Mouse (Mus musculus): Measurements from ENCODE around the gene Rbm15.

- no peak for TF ChIP-seq POLR2A (IDR thresholded peaks at IDR 0.05; ENCODE audit: low read depth, low read length)
- TF ChIP-seq CTCF (IDR thresholded peaks at IDR 0.05; ENCODE audit: borderline replicate concordance, insufficient read depth, low read length): no peak
Observed at GRCm38 (mm10) chr3:107326442-107326841, 7.0 kb downstream of the Rbm15 start.
